Mouse (Mus musculus): Measurements from ENCODE around the gene Gm17581.
A peak's percentile ranks its signal among the peaks of the same experiment; 100 is the strongest.
"Not testable (repeated sequence)": the region's sequence is repeated elsewhere in the genome, so short reads cannot be mapped to it uniquely, and the experiment has no call there.

The Gm17581 gene

GRCm38 (mm10) chr2:155736936-155737335, 1.3 kb upstream of the Gm17581 start:
- DNase-seq: no peak

GRCm38 (mm10) chr2:155735080-155735479, 586 bp downstream of the Gm17581 start:
- no peak for DNase-seq

GRCm38 (mm10) chr2:155729158-155729645, 6.5 kb downstream of the Gm17581 start, which contains the start of gene Edem2:
TSS of gene Edem2 (minus strand) at chr2:155729475.
- peak; percentile 95 for DNase-seq

- DNase-seq: peak; percentile 23
Measured at GRCm38 (mm10) chr2:155728742-155729141, 6.9 kb downstream of the Gm17581 start.

- no peak for DNase-seq
Measured at GRCm38 (mm10) chr2:155727764-155728395, 7.8 kb downstream of the Gm17581 start.

DNA sequence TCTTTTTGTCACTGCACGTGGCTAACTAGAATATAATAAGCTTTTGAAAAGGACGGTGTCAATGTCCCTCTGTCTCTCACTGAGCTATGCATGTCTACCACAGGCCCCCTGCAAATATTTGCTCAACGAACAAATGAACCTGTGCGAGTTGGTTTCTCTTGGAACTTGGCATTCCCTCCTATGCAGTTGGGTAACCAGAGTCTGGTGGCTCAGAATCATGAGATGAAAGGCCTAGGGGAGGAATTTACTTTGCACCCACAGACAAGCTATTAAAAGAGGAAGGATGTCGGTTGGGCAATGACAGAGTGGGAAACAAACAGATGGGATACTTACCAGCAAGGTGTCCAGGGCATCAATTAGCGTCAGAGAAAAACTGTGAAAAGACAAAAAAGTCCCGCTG, 9.4 kb downstream of the Gm17581 start:
- no peak for DNase-seq

GRCm38 (mm10) chr2:155724526-155724925, 11.1 kb downstream of the Gm17581 start:
- no peak for DNase-seq

- DNase-seq: no peak
Measured at GRCm38 (mm10) chr2:155724036-155724435, 11.6 kb downstream of the Gm17581 start.

DNA sequence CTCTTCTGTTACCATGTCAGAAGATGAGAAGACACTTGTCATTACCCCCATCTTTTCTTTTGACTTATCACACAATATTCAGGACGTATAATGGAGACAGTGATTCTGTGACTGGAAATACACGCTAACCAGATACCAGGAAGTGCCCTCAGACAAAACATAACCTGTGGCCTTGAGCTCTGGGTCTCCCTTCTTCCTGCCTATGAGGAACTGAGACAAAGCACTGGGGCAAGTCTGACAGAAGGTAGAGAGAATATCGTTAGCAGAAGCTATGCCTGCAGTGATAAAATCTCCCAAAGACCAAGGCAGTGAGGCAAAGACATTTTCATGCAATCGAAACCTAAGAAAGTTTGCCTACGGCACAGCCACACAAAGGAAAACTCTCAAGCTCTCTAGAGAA, 15.1 kb downstream of the Gm17581 start:
- DNase-seq: peak; percentile 17

DNA sequence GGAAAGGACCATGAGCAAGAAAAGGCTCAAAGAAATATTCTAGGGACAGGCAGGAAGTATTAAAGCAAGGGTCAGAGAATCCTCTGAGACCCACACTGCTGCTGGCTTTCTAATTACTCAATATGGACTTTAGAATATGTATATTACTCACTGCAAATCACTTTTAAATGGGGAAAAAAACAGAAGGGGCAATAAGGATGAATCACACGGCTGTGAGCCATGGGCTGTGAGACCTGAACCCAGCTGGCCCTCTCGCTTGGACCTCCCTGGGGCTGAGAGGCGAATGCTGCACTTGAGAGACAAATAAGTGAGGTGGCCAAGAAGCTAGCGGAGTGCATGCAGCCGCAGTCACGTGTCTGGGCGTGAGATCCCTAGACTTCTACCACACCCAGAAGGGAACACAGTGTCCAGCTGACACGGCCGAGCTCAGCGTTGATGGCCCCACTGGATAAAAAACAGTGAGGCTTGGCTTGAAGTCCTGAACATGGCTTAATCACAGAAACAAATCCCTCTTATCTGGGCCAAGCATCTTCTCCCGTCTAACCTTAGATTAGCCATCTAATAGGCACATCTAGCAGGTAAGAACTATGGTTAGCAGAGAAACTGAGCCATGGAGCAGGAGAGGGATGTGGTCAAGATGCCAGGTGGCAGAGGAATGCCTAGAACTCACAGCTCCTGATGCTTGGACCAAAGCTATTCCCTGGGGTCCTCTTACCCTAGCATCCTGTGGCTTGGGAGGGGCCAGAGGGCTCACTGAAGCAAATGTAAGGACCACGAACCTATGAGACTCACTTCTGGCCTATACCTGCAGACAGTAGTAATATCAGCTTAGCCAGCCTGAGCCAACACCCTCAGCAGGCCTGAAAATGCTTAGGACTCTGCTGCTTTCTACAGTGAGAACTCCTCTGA, 18.3 kb downstream of the Gm17581 start:
- no peak for DNase-seq

GRCm38 (mm10) chr2:155710557-155710956, 25.1 kb downstream of the Gm17581 start:
- no peak for DNase-seq

GRCm38 (mm10) chr2:155707251-155707650, 28.4 kb downstream of the Gm17581 start:
- no peak for DNase-seq

GRCm38 (mm10) chr2:155703630-155704029, 32.0 kb downstream of the Gm17581 start:
- DNase-seq: no peak

- no peak for DNase-seq
Measured at GRCm38 (mm10) chr2:155701399-155701919, 34.2 kb downstream of the Gm17581 start.

GRCm38 (mm10) chr2:155698443-155698842, 37.2 kb downstream of the Gm17581 start:
- DNase-seq: not testable (repeated sequence)

- no peak for DNase-seq
Measured at GRCm38 (mm10) chr2:155696851-155697250, 38.8 kb downstream of the Gm17581 start.

GRCm38 (mm10) chr2:155696091-155696558, 39.5 kb downstream of the Gm17581 start:
- DNase-seq: peak; percentile 89

DNA sequence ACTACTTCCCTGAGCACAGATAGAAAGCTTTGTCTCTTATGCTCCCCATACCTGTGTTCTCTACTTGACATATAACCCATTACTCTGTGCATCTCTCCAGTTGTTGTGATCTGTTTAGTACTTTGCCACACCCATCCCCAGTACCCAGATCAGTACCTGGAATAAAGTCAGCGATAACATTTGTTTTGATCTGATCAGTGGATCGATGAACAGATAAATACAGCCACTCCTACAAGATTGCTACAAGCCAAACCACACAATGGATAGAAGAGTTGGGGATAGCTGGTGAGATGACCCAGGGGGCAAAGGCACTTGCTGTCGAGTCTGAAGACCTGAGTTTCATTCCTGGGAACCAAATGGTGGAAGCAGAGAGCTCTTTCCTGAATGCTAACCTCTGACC, 40.4 kb downstream of the Gm17581 start:
- DNase-seq: no peak

GRCm38 (mm10) chr2:155694564-155694963, 41.1 kb downstream of the Gm17581 start:
- no peak for DNase-seq

GRCm38 (mm10) chr2:155693136-155693535, 42.5 kb downstream of the Gm17581 start:
- no peak for DNase-seq

DNA sequence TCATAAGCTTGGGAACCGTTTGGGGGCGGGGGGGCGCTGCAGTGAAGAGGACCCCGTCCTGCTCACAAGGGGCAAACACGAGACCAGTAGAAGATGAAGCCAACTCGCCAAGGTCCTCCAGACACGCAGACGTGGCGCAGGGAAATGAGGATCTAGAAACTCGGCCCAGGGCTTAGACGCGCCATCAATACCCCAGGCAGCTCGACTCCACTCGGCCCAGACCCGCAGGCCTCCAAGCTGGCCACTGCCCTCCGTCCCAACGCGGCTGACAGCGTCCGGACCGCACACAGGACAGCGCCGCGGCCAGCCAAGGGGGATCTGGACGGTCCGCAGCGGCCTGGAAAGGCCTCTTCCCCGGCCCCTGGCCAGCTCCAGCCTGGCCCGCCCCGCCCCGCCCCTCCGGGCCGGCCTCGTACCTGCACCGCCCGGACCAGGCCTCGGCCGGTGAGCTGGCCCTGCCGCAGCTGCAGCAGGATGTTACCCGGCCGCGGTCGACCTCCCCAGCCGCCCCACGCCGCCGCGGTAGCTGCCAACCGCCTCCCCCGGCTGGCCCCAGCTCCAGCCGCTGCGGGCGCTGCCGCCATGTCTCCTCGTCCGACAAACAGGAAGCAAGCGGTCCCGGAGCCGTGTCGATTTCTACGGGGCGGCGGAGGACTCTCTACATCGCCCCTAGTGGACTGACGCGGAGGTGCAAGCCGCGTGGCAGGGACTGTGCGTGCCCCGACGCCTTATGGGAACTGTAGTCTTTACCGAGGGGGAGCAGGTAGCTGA, 43.8 kb downstream of the Gm17581 start, which contains the start of gene Trpc4ap:
Gene Trpc4ap, minus strand, starts transcription at position 662 of the 771 bp plus-strand sequence.
- DNase-seq: peak; percentile 98

DNA sequence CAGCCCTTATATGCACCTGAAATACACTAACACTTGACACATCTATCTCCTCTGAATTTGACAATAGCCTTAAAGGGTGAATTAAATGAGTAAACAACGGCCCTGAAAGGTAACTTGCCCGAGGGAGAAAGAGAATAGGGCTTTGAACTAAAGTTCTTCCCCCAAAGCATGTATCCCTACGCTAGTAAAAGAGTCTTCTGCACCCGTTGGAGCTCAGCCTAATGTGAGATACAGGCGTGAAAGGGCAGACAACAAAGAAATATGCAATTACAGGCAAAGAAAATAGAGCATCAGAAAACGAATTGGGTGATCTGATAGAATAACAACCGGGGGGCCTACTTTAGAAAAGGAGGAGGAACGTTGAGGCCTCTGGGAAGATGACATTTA, 44.3 kb downstream of the Gm17581 start:
- DNase-seq: no peak

- DNase-seq: no peak
Measured at GRCm38 (mm10) chr2:155689211-155689610, 46.5 kb downstream of the Gm17581 start.
